Mouse (Mus musculus): ENCODE measurements around the gene Gm13289. TPM values are rescaled to one million over a fixed set of nuclear protein-coding genes. Genes with fewer than 3 reads are reported as not detected.
A peak's percentile ranks its signal among the peaks of the same experiment; 100 is the strongest.
"Not testable (repeated sequence)": the region's sequence is repeated elsewhere in the genome, so short reads cannot be mapped to it uniquely, and the experiment has no call there.

Gm13289 gene
- polyA plus RNA-seq, 1 experiment from 2014 or later, result not detected

- not testable (repeated sequence) for H3K36me3 ChIP-seq; ATAC-seq (ENCODE audit: insufficient number of reproducible peaks, low FRiP score); H3K4me1 ChIP-seq (replicated peaks); H3K27me3 ChIP-seq (replicated peaks); H3K27ac ChIP-seq (ENCODE audit: poor library complexity, severe bottlenecking); H3K9ac ChIP-seq; H3K4me3 ChIP-seq; H3K9me3 ChIP-seq (replicated peaks); H3K4me2 ChIP-seq
- 80% methylated on average over 9 of the region's 9 CpGs for WGBS
These were observed 18.0 kb upstream of the Gm13289 start for GRCm38 (mm10) chr4:88758751-88759150.

DNA sequence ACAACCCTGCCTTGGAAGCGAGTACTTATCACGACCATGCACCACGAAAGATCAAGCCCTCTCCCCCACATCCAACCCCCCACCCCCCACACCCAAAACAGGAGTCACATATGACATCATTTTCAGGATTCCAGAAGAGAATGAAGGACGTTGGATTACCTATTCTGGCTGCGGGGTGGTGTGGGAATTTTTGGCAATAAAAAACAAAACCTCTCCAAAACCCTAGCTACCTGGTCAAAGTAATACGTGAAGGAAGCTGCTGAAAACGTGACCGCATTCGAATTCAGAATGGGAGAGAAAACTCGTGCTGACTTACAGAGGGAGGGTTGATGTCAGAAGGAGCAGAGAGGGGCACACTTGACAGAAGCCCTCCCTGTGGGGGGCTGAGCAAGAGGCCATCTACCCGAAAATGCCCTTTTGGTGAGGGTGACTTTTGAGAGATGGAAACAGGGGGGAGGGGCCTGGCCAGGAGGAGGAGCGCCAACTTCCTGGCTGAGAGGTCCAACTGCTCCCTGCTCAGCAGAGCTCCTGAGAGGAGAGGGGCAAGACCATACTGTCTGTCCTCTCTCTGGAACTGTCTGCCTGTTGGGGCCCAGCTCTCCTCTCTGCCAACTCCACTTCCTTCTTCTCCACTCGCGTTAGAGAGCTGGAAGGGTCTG is 17.0 kb upstream of the Gm13289 start, which contains the start of gene Gm13283:
Gm13283 (plus strand) TSS at position 510 of the 659 bp plus-strand sequence.
- H3K27me3 ChIP-seq (replicated peaks); H3K27ac ChIP-seq (ENCODE audit: poor library complexity, severe bottlenecking); H3K4me1 ChIP-seq (replicated peaks); H3K9me3 ChIP-seq (replicated peaks); ATAC-seq (ENCODE audit: insufficient number of reproducible peaks, low FRiP score); H3K36me3 ChIP-seq: not testable (repeated sequence)
- peak within 1 kb of the TSS; percentile 61; the same call in 1 of the 2 replicates for H3K9ac ChIP-seq
- peak within 1 kb of the TSS; percentile 58 for H3K4me2 ChIP-seq
- WGBS, result 14% methylated on average over 12 of the region's 14 CpGs
- peak within 1 kb of the TSS; percentile 36 for H3K4me3 ChIP-seq

DNA sequence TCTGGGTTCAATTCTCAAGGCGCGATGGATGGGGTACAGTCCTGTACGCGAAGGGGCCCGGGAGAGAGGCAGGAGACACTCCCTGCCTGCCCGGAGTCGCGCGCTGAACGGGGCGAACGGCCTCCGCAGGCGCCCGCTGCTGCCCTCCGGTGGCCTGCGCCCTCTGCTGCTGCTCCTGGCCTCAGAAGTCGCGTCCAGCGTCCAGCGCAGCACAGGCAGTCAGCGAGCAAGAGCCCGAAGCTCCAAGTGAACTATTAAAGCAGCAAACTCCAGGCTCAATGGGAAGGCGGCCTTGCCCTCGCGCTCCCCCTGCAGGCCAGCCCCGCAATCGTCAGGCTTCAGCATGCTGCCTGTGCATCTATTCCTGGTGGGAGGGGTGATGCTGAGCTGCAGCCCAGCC is 16.3 kb upstream of the Gm13289 start:
- H3K27me3 ChIP-seq (replicated peaks); H3K9me3 ChIP-seq (replicated peaks); H3K4me1 ChIP-seq (replicated peaks); H3K27ac ChIP-seq (ENCODE audit: poor library complexity, severe bottlenecking); ATAC-seq (ENCODE audit: insufficient number of reproducible peaks, low FRiP score); H3K36me3 ChIP-seq: not testable (repeated sequence)
- Histone ChIP-seq H3K4me2 (peak overlapping the region; percentile 58), H3K4me3 (peak overlapping the region; percentile 36), H3K9ac (peak overlapping the region; percentile 61; the same call in 1 of the 2 replicates)
- WGBS, result under 1% methylated on average over 24 of the region's 28 CpGs

- not testable (repeated sequence) for H3K27me3 ChIP-seq (replicated peaks); H3K4me1 ChIP-seq (replicated peaks); H3K27ac ChIP-seq (ENCODE audit: poor library complexity, severe bottlenecking); ATAC-seq (ENCODE audit: insufficient number of reproducible peaks, low FRiP score); H3K36me3 ChIP-seq; H3K9ac ChIP-seq; H3K4me3 ChIP-seq; H3K9me3 ChIP-seq (replicated peaks); H3K4me2 ChIP-seq
- WGBS, result 65% methylated on average over 6 of the region's 8 CpGs
These were observed 14.9 kb upstream of the Gm13289 start for GRCm38 (mm10) chr4:88761776-88762175.

DNA sequence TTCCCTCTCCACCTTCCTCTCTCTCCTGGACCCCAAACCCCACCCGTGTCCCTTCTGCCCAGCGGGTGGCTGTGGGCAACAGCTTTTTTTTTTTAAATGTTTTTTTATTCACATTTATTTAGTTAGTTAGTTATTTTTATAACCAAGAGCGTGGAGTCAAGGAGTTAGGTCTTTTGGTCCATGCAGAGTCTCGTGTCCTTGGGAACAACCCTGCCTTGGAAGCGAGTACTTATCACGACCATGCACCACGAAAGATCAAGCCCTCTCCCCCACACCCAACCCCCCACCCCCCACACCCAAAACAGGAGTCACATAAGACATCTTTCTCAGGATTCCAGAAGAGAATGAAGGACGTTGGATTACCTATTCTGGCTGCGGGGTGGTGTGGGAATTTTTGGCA is 14.4 kb upstream of the Gm13289 start:
- H3K36me3 ChIP-seq; ATAC-seq (ENCODE audit: insufficient number of reproducible peaks, low FRiP score); H3K27ac ChIP-seq (ENCODE audit: poor library complexity, severe bottlenecking); H3K4me1 ChIP-seq (replicated peaks); H3K27me3 ChIP-seq (replicated peaks); H3K9ac ChIP-seq; H3K9me3 ChIP-seq (replicated peaks); H3K4me3 ChIP-seq: not testable (repeated sequence)
- 45% methylated on average over 9 of the region's 9 CpGs for WGBS
- peak overlapping the region; percentile 53; the same call in 1 of the 2 replicates for H3K4me2 ChIP-seq

GRCm38 (mm10) chr4:88763384-88764018 is 13.2 kb upstream of the Gm13289 start:
- Histone ChIP-seq H3K4me3 (peak overlapping the region; percentile 31; the same call in 1 of the 2 replicates), H3K4me2 (peak overlapping the region; percentile 57), H3K27ac (ENCODE audit: poor library complexity, severe bottlenecking) (peak overlapping the region; percentile 60; the same call in 1 of the 2 replicates)
- not testable (repeated sequence) for H3K9ac ChIP-seq; H3K4me1 ChIP-seq (replicated peaks); ATAC-seq (ENCODE audit: insufficient number of reproducible peaks, low FRiP score); H3K9me3 ChIP-seq (replicated peaks); H3K27me3 ChIP-seq (replicated peaks); H3K36me3 ChIP-seq
- WGBS, result 2% methylated on average over 41 of the region's 42 CpGs

DNA sequence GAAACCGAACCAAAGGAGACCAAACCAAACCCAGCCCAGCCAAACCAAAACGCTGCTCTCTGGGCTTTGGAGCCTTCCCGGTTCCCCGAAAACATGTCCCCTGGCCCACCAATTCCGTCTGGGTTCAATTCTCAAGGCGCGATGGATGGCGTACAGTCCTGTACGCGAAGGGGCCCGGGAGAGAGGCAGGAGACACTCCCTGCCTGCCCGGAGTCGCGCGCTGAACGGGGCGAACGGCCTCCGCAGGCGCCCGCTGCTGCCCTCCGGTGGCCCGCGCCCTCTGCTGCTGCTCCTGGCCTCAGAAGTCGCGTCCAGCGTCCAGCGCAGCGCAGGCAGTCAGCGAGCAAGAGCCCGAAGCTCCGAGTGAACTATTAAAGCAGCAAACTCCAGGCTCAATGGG is 3.2 kb upstream of the Gm13289 start, which contains the start of gene Gm13290:
Gm13290 (plus strand) TSS at position 301 of the 400 bp plus-strand sequence.
- H3K4me2 ChIP-seq; ATAC-seq (ENCODE audit: insufficient number of reproducible peaks, low FRiP score); H3K36me3 ChIP-seq; H3K4me3 ChIP-seq; H3K9ac ChIP-seq; H3K4me1 ChIP-seq (replicated peaks); H3K9me3 ChIP-seq (replicated peaks); H3K27ac ChIP-seq (ENCODE audit: poor library complexity, severe bottlenecking); H3K27me3 ChIP-seq (replicated peaks): not testable (repeated sequence)
- WGBS, result no CpG with 5 or more reads among the region's 32 CpGs

DNA sequence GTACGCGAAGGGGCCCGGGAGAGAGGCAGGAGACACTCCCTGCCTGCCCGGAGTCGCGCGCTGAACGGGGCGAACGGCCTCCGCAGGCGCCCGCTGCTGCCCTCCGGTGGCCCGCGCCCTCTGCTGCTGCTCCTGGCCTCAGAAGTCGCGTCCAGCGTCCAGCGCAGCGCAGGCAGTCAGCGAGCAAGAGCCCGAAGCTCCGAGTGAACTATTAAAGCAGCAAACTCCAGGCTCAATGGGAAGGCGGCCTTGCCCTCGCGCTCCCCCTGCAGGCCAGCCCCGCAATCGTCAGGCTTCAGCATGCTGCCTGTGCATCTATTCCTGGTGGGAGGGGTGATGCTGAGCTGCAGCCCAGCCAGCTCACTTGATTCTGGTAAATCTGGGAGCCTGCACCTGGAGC is 2.8 kb downstream of the Gm13289 start, which contains the start of gene Gm13272:
Gm13272 (plus strand) TSS at position 301 of the 400 bp plus-strand sequence.
- H3K9me3 ChIP-seq (replicated peaks); H3K9ac ChIP-seq; H3K27me3 ChIP-seq (replicated peaks); H3K36me3 ChIP-seq; H3K4me3 ChIP-seq; H3K27ac ChIP-seq (ENCODE audit: poor library complexity, severe bottlenecking); H3K4me1 ChIP-seq (replicated peaks); H3K4me2 ChIP-seq; ATAC-seq (ENCODE audit: insufficient number of reproducible peaks, low FRiP score): not testable (repeated sequence)
- no CpG with 5 or more reads among the region's 29 CpGs for WGBS

DNA sequence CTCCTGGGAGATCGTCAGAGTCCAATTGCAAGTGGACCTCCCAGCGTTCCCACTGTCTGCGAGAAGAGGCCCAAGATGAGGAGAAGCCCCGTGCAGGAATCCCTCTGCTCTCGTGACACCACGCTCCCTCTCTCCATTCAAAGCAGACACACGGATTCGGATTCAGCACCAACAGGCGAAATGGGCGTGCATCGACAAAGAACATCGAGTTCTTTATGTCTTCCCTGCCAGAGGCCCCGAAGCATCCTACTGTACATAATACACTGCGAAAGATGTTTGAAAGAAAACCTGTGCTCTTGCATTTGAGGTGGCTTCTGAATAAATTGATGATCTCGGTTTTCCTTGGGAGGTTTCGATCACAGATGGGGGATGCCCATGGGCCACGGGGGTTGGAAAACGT is 3.6 kb downstream of the Gm13289 start:
- not testable (repeated sequence) for H3K4me1 ChIP-seq (replicated peaks); H3K9ac ChIP-seq; ATAC-seq (ENCODE audit: insufficient number of reproducible peaks, low FRiP score); H3K4me2 ChIP-seq; H3K27me3 ChIP-seq (replicated peaks); H3K4me3 ChIP-seq; H3K9me3 ChIP-seq (replicated peaks); H3K36me3 ChIP-seq; H3K27ac ChIP-seq (ENCODE audit: poor library complexity, severe bottlenecking)
- WGBS, result 43% methylated on average over 16 of the region's 18 CpGs

DNA sequence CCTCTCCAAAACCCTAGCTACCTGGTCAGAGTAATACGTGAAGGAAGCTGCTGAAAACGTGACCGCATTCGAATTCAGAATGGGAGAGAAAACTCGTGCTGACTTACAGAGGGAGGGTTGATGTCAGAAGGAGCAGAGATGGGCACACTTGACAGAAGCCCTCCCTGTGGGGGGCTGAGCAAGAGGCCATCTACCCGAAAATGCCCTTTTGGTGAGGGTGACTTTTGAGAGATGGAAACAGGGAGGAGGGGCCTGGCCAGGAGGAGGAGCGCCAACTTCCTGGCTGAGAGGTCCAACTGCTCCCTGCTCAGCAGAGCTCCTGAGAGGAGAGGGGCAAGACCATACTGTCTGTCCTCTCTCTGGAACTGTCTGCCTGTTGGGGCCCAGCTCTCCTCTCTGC is 5.1 kb downstream of the Gm13289 start, which contains the start of gene Ifnz:
Ifnz (plus strand) TSS at position 301 of the 400 bp plus-strand sequence.
- Histone ChIP-seq H3K27ac (ENCODE audit: poor library complexity, severe bottlenecking) (peak within 1 kb of the TSS; percentile 51; the same call in 1 of the 2 replicates), H3K4me3 (peak within 1 kb of the TSS; percentile 31; the same call in 1 of the 2 replicates), H3K4me2 (peak within 1 kb of the TSS; percentile 62)
- not testable (repeated sequence) for ATAC-seq (ENCODE audit: insufficient number of reproducible peaks, low FRiP score); H3K9ac ChIP-seq; H3K4me1 ChIP-seq (replicated peaks); H3K27me3 ChIP-seq (replicated peaks); H3K9me3 ChIP-seq (replicated peaks); H3K36me3 ChIP-seq
- 15% methylated on average over 5 of the region's 7 CpGs for WGBS

DNA sequence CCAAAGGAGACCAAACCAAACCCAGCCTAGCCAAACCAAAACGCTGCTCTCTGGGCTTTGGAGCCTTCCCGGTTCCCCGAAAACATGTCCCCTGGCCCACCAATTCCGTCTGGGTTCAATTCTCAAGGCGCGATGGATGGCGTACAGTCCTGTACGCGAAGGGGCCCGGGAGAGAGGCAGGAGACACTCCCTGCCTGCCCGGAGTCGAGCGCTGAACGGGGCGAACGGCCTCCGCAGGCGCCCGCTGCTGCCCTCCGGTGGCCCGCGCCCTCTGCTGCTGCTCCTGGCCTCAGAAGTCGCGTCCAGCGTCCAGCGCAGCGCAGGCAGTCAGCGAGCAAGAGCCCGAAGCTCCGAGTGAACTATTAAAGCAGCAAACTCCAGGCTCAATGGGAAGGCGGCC is 5.6 kb downstream of the Gm13289 start:
- H3K27ac ChIP-seq (ENCODE audit: poor library complexity, severe bottlenecking), result peak overlapping the region; percentile 51; the same call in 1 of the 2 replicates
- ATAC-seq (ENCODE audit: insufficient number of reproducible peaks, low FRiP score); H3K9me3 ChIP-seq (replicated peaks); H3K36me3 ChIP-seq; H3K4me1 ChIP-seq (replicated peaks); H3K9ac ChIP-seq; H3K27me3 ChIP-seq (replicated peaks): not testable (repeated sequence)
- WGBS, result 0% methylated on average over 9 of the region's 31 CpGs
- H3K4me3 ChIP-seq, result peak overlapping the region; percentile 31; the same call in 1 of the 2 replicates
- H3K4me2 ChIP-seq, result peak overlapping the region; percentile 62
